Mouse (Mus musculus) right cerebral cortex, adult 2 months (tissue): ENCODE results near the gene 2900011O08Rik.
"Not testable (repeated sequence)": the region's sequence is repeated elsewhere in the genome, so short reads cannot be mapped to it uniquely, and the experiment has no call there.

ENCODE experiments used
- DNase-seq, 2 experiments: peaks; one replicate each; pipeline ENCODE4 v3.0.0; 2021 to 2022; ENCODE audit warnings: low spot score in 2 of 2

Gene 2900011O08Rik

DNA sequence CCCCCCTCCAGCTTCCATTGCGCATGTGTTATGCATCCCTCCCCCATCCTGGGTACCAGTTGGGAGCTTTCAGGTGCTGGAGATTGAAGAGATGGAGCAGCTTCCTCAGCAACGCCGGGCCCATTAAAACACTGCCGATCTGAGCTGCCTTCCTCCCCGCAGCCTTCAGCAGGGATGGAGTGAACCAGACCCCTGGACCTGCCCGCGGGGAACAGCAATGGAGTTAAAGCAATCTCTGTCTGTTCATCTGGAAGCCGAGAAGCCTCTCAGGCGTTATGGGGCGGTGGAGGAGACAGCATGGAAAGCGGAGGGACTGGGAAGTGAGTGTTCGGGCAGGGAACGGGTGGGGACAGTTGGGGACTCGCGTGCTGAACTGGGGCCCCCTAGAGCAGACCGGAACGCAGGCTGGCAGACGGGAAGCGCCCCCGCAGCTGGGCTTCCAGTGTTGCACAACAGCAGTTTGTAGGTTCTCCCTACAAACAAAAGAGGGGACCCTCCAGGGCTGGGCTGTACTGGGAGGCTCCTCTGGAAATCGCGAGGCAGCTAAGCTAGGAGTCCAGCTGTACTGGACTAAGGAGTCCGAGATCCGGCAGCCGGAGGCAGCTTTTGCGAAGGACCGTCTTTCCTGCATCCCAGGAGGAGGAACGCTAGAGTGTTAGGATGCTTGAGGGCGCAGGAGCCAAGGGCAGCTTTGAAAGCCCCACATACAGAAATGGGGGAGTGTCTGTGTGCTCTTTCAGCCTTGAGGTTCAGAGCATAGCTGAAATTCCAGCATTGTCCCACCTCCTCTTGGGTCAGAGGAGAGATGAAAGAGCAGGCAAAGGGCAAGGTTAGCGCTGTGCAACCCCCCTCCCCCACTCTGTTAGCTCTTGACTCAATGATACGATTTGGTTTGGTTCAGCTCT, at the start of gene 2900011O08Rik, which contains the start of gene Ifitm7:
TSS of gene 2900011O08Rik (plus strand) at position 31 of the 905 bp plus-strand sequence.
TSS of gene Ifitm7 (minus strand) at position 315 of the 905 bp plus-strand sequence.
- peak; percentile 70 to 72 for DNase-seq

DNA sequence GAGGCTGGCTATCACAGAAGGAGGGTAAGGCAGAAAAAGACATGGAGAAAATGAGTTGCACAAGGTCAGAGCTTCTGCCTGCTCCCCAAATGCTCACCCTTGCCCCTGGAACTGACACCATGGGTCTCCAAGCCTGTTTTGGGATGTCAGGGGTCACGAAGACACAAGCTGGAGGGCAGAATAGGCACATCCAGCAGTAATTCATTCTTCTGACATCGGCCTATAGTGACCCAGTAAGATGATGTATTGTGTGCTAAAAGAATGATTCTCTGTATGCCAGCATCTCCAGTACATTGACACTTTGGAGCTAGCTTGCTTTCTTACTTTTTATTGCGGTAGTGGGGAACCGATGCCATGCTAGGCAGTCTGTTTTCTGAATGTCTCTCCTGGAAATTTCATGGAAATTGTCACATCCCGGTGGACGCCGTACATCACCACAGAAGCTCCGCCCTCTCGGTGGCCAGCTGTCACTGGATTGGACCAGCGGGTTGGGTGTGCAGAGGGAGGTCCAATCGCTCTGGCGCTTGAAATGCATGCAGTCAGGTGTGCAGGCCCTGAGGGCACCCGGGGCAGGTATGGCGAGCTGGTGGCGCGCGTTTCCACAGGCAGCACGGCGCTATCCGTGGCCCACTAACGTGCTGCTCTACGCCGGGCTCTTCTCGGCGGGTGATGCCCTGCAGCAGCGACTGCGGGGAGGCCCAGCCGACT, 46.1 kb upstream of the 2900011O08Rik start:
- DNase-seq, result peak; percentile 88

DNA sequence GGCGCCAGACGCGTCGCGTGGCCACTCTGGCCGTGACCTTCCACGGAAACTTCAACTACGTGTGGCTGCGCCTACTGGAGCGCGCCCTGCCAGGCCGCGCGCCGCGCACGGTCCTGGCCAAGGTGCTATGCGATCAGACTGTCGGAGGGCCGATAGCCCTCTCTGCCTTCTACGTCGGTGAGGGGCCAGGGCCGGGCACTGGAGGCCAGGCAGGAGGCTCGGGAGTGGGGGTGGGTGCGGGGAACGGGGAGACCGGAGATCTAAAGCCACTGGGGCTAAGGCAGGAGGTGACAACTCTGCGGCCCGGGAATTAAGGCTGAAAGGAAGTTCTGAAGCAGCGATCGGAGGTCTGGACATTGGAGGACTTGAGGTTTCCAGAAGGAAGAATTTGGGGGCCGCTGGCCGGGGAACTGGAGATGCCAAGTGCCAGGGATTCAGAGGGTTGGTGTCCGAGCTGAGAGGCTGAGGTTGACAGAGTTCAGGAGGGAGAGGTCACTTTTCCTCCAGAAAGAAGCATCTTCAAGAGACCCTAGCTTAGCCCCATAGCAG, 45.5 kb upstream of the 2900011O08Rik start:
- no peak for DNase-seq

DNA sequence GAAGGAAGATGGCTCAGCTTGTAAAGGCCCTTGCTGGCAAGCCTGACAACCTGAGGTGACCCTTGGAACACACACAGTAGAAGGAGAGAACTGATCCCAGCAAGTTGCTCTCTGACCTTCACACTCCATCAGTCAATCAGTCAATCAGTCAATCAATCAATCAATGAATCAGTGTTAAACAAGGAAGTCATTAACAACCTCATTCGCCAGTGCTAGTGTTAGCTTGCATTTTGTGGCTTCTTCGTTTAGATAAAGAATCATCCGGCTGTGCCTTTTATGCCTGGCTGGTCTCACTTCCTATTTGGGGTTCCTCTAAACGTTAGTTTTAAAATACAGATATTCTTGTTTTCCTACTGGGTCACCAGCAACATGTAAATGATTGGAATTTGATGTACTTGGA, 42.2 kb upstream of the 2900011O08Rik start:
- no peak for DNase-seq

DNA sequence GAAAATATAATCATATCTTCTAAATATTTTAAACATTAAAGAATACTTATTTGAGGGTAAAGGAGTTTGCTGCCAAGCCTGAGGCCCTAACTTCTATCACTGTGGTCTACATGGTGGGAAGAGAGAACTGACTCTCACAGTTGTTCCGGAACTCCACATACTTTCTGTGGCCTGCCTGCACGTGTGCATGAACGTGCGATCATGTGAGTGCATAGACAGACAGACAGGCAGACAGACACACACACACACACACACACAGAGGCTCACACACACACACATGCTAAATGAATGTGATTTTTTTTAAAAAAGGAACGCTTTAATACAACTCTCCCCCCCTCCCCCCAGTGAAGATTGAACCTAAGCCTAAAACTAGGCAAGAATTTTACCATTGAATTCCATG, 41.7 kb upstream of the 2900011O08Rik start:
- no peak for DNase-seq

DNA sequence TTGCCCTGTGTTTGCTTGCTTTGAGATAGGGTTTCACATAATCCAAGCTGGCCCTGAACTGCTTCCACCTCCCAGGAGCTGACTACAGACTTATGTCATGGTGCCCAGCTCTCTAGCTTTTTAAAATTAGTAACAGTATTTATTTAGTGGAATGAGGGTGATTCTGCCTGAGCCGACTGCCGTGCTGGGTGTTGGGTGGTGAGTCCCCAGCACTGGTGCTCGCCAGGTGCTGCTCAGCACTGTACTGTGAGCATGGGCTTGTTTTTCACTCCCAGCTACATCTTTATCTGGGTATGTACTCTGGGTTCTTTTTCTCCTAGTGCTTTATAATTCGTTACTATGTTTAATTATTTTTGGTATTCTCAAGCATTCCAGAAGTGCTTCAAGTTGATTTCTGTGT, 41.3 kb upstream of the 2900011O08Rik start:
- DNase-seq, result no peak

DNA sequence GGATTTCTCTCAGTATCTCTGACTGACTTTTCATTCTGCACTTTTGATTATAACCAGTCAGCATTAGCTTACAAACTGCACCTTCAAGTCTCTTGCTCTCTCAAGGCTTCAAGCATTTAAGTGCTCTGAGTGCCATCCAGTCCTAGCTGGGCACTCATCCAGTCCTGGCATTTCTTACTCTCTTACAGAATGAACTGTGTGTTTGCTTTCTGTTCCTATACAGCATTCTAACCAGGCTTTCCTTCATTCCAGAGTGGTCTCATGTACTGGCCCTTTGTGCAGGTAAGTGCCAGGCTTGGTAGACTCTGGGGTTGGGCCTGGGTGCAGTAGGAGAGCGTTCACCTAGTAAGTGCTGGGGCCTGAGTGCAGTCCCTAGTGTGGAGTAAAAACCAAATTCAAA, 40.1 kb upstream of the 2900011O08Rik start:
- DNase-seq, result no peak

DNA sequence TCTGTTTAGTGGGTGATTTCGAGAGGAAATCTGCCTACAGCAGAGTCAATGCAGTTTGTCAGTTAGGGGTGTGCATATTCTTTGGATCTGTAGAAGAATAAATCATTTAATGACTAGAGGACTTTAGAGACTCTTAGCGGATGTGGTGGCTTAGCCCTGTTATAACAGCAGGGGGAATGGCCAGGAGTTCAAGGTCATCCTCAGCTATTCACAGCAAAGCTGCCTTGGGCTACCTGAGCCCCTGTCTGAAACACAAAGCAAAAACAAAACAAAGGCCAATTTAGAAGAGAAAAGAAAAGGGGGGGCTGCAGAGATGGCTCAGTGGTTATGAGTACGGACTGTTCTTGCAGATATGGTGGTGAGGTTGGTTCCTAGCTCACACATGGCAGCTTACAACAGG, 35.2 kb upstream of the 2900011O08Rik start:
- no peak for DNase-seq

DNA sequence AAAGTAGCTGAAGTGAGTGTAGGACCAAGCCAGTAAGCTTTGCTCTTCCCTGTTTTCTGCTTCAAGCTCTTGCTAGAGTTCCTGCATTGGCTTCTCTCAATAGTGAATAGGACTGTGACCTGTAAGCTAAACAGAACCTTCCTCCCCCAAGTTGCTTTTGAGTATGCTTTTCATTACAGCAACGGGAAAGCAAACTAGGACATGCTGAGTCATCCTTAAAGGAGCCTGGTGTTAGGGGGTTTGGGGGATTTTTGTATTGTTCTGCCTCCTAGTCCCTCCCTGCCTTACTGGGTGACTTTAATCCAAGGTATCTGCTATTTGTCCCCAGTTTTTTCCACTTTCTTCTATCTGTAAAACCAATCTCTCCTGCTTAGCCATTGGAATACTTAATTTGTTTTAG, 24.4 kb upstream of the 2900011O08Rik start:
- no peak for DNase-seq

DNA sequence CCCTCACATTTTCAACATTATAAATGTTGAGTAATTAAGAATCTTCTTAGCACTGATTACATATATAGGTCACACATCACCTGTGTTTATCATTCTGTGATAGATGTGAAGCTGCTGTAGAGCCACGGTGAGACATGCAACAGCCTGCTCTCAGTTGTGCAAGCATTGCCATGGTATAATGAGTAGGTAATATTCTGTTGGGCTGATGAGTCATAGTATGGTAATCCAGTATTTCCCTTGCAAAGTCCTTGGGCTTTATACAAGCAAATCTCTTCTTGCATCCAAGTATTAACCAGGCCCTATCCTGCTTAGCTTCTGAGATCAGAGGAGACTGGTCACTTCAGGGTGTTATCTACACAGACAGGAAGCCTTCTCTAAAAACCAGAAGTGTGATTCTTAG, 17.3 kb upstream of the 2900011O08Rik start:
- no peak for DNase-seq

DNA sequence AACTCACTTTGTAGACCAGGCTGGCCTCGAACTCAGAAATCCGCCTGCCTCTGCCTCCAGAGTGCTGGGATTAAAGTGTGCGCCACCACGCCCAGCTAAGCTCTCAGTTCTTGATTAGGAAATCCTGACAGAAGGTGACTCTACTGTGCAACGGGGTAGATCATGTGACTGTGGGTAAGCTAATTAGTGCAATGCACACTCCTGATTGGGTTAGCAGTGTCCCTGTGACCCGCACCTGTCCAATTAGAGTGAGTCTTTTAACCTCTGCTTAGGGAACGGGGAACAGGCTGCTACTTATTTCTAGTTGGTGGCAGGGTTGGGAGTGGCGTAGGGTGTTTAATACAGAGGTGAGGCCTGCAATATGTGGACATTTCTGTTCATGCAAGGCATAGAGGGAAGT, 14.4 kb upstream of the 2900011O08Rik start:
- DNase-seq, result no peak

DNA sequence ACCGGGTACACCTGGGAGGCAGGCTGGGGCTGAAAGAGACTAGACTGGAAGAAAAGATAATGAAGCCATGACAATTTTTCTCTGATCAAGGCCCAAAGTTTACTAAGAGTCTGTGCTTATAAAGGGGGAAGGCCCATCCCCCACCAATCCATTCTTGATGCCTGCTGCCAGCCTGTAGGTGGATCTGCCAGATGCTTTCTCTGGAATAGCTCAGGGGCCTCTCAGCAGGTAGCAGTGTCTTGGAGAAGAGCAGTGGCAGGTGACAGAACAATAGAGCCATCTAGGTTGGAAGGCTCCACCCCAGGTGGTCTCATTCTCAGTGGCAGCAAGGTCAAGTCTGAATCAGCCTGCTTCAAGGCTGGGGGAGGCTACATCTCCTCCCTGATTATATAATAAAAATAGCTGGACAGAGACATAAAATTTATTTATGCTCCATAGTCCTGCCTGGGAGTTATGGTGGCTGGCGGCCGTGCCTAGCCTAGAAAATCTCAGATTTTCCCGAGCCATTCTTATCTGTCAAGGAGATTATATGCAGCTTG, 10.0 kb upstream of the 2900011O08Rik start:
- DNase-seq, result not testable (repeated sequence)

DNA sequence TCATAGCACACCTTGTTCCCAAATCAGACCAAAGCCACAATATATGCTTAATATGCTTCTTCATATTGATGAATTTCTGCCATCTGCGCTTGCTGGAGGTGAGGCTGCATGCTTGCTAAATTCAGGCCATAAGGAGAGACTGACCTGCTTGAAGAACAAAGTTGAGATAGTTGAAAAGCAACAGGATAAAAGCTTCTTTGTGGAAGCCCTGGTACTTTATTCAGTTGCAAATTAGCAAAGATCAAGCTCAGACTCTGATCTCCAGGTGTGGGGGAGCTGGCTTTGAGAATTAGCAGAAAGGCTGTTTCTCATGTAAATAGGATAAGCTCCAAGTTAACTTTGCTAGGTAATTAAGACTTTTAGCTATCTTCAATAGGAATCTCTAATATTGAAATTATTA, 9.4 kb upstream of the 2900011O08Rik start:
- DNase-seq, result not testable (repeated sequence)

DNA sequence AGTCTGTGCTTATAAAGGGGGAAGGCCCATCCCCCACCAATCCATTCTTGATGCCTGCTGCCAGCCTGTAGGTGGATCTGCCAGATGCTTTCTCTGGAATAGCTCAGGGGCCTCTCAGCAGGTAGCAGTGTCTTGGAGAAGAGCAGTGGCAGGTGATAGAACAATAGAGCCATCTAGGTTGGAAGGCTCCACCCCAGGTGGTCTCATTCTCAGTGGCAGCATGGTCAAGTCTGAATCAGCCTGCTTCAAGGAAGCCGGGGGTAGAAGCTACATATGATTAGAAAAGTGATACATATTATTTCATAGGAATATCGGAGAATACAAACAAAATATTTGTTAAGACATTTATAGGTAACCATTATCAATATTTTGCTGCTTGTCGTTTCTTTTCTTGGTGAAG, 4.7 kb upstream of the 2900011O08Rik start:
- not testable (repeated sequence) for DNase-seq

DNA sequence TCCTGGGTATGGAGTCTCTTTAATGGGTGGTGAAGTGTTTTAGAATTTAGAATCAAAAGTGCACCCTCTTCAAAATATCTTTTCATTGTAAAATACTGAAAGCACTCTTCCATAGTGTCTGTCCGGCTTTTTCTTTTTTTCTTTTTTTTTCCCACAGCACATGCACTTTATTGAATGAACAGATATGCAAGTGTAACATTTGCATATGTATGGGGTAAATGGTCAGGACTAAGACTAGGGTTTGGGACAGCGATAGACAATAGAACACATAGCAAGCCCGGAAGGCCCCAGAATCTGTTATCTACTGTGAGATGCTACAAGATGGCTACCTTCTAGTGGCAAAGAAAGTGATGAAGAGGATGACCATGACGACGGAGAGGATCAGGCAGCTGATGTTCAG, 3.2 kb upstream of the 2900011O08Rik start:
- no peak for DNase-seq

DNA sequence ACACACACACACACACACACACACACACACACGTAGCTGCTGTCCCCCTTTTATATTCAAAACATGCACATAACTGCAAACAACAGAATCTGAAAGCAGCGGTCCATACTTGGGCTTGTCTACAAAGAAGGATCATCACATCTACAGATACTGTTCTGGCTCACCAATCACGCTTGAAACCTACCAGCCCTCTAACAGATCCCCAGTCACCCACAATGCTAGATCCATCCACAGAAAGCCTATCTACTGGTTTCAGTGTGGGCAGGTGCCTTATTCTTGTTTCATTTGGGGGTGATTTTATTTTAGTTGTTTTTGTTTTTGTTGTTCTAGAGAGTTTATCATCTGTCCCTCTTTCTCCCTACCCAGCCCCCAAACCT, 219 bp upstream of the 2900011O08Rik start:
- DNase-seq, result peak in 1 of 2 experiments; percentile 51

DNA sequence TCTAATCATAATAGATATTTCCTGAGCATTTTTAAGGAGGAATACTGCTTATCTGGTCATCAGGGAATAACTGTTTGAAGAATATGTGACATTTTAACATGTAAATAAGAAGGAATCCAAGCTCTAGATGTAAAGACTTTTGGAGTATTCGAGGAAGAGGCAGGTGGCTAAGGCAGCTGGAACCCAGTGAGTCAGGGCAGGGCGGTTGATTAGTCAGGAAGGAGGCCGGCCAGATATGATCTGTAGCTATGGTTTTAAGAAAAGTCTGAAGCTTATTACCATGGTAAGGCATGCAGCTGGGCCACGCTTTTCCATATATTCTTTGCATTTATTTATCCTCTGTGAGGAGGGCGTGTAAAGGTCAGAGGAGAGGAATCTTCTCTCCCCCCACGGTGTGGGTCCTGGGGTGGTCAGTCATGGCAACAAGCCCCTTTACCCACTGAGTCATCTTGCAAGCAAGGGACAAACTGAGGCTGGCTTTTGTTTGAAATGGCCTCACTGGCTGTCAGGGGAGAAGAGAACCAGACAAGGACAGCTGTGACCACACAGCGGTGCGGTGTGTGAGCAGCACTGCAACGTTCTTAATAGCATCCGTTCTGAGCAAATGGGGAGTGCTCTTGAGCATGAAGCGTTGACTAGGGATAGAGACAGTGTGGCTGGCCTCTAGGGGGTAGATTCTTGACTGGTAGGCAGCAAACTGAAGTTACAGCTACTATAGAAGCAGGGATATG, 6.3 kb downstream of the 2900011O08Rik start:
- DNase-seq, result peak in 1 of 2 experiments; percentile 23

DNA sequence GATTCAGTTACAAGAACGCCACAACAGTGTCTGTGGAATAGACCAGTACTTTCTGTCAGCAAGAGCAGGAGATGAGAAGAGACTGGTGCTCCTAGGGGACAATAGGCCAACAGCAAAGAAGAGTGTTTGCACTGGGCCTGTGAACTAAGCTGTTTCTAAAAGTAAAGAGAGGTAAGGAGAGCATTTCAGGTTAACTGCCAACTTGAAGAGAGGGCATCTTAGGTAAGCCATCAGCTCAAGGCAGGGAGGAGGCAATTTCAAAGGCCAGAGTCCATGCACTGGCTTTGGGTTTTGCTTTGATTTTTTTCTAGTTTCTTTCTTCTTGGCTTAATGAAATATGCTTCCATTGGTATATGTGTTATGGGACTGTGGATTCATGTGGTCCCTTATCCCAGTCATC, 7.7 kb downstream of the 2900011O08Rik start:
- no peak for DNase-seq

DNA sequence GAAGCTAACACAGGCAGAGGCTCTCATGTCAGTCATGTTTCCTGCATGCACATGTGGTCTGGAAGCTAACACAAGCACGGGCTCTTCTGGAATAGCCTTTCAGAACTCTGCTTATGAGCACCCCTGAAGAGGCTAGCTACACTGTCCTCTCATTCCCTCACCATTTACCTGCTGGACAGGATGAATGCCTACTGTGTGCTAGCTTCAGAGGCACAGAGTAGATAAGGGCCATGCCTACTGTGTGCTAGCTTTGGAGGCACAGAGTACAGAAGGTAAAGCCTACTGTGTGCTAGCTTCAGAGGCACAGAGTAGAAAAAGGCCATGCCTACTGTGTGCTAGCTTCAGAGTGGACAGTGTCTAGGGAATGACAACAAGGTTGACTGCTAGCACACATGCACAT, 8.1 kb downstream of the 2900011O08Rik start:
- no peak for DNase-seq

DNA sequence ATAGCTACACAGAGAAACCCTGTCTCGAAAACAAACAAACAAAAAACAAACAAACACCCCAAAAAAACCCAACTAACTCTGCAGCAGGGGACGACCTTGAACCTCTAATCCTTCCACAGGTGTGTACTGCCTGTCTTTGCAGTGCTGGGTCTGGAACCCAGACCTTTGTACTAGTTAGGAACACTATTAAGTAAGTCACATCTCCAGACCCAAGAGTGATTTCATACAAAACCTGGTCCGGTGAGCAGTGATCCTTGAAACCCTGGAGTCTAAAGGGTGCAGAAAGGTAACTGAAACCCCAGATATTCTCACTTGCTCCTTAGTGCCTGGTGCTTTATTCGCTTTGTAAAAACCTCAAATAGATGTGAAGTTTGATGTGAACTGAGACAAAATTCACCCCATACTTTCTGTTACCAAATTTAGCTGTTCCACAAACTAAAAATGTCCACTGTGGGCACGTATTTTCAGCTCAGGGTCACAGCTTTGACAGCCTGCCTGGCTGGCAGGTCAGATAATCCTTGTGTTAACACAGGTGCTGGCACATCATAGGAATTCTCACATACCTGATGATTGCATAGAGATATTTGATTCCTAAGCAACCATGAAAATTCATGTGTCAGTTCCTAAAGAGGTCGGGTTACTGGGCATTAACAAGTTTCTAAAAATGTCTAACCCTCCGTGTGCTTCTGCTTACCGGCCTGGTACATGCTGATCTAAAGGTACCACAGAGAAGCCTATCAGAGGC, 17.2 kb downstream of the 2900011O08Rik start:
- DNase-seq, result no peak

DNA sequence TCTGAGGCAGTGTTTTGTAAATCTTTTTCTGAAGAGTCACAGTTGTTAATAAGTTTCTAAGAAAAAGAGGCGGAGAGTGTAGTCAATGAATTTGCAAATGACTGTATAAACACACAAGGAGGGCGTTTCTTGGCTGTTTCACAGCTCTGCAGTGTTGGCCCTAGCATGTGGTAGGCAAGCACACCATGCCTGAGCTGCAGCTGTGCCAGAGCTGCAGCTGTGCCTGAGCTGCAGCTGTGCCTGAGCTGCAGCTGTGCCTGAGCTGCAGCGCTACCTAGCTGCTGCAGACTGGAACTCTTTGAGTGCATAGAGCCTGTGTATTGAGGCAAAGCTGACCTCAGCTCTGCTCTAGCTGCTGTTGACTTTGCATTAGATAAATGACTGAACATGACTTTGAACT, 17.8 kb downstream of the 2900011O08Rik start:
- DNase-seq, result no peak
